Mouse (Mus musculus): Measurements from ENCODE around the gene Prnd.

DNA sequence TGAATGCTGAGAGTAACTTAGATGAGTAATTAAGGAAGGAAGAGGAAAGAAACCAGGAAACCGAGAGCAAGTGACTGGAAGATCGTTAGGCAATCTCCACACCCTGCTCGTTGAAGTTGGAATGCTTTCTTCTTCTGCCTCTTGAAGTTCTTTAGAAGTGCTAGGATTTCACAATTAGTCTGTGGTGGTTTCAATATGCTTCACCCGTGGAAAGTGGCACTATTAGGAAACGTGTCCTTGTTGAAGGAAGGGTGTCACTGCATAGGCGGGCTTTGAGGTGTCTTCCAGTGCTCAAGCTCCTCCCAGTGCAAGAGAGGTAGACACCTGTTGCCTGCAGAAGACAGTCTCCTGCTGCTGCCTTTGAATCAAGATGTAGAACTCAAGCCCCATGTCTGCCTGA, 44.9 kb upstream of the Prnd start:
- no peak for TF ChIP-seq CTCF (IDR thresholded peaks at IDR 0.05; ENCODE audit: extremely low read depth, insufficient read length, insufficient replicate concordance, low read depth, low read length)
- TF ChIP-seq POLR2A (IDR thresholded peaks at IDR 0.05; ENCODE audit: low read depth, low read length) = no peak

Measured in small intestine, adult 2 months (tissue).